Mouse (Mus musculus) kidney, postnatal 0 days (tissue): Measurements from ENCODE around the gene Sprr4. TPM values are rescaled to one million over a fixed set of nuclear protein-coding genes. Genes with fewer than 3 reads are reported as not detected.
"Not testable (repeated sequence)": the region's sequence is repeated elsewhere in the genome, so short reads cannot be mapped to it uniquely, and the experiment has no call there.

Source experiments
- ATAC-seq: fragments of 200-750 bp; cut with Nextera tagmentation; replicated peaks from 2 replicates; pipeline ENCODE4 v1.8.0; 2017; ENCODE audit warnings: low read depth, moderate number of reproducible peaks, moderate TSS enrichment, moderate library complexity; ENCODE audit not compliant: low FRiP score
- DNase-seq: peaks from one replicate; pipeline ENCODE4 v3.0.0-alpha.2; 2016; ENCODE audit warnings: low spot score
- H3K27ac ChIP-seq: fragments of 300-500 bp; sonication (generic); 2 replicates; pipeline ENCODE4 v1.5.1; 2014; ENCODE audit warnings: mild to moderate bottlenecking
- H3K27me3 ChIP-seq: fragments of 300-500 bp; sonication (generic); 2 replicates; pipeline ENCODE4 v1.6.1; 2014; ENCODE audit warnings: low read length, mixed read lengths; ENCODE audit not compliant: insufficient read depth
- H3K36me3 ChIP-seq: fragments of 300-500 bp; sonication (generic); 2 replicates; pipeline ENCODE4 v1.6.1; 2014; ENCODE audit warnings: low read length, mixed read lengths; ENCODE audit not compliant: insufficient read depth
- H3K4me1 ChIP-seq: fragments of 300-500 bp; sonication (generic); replicated peaks from 2 replicates; pipeline ENCODE4 v1.6.1; 2014; ENCODE audit warnings: antibody characterized with exemption, low read length, mixed read lengths; ENCODE audit not compliant: insufficient read depth
- H3K4me2 ChIP-seq: fragments of 300-500 bp; sonication (generic); 2 replicates; pipeline ENCODE4 v1.6.1; 2014; ENCODE audit warnings: mild to moderate bottlenecking, low read length, moderate library complexity, mixed read lengths
- H3K4me3 ChIP-seq: fragments of 300-500 bp; sonication (generic); replicated peaks from 2 replicates; pipeline ENCODE4 v1.5.1; 2014; ENCODE audit warnings: low read depth, low read length
- H3K9ac ChIP-seq: fragments of 300-500 bp; sonication (generic); 2 replicates; pipeline ENCODE4 v1.6.1; 2014; ENCODE audit warnings: low read depth, low read length
- H3K9me3 ChIP-seq: fragments of 300-500 bp; sonication (generic); replicated peaks from 2 replicates; pipeline ENCODE4 v1.6.1; 2016; ENCODE audit warnings: low read length, inconsistent platforms, mixed read lengths
- CTCF ChIP-seq: IDR thresholded peaks from 2 replicates; pipeline ENCODE4 v1.5.1; 2016; ENCODE audit warnings: antibody characterized with exemption, low read depth, mild to moderate bottlenecking, moderate library complexity
- WGBS: fragments of 180-500 bp; shearing (Covaris S2); extraction: QIAGEN DNeasy Blood & Tissue Kit; methylation state at CpG from one replicate; pipeline ENCODE4 v1.1.7; 2014; 5-methylcytosine and 5-hydroxymethylcytosine counted together
- polyA plus RNA-seq: library from polyadenylated mRNA; unstranded; fragments of >200 nt; fragmentation: Nextera tagmentation; extraction: Ambion mirVana; gene quantifications from 2 replicates; pipeline ENCODE4 v1.2.1, GENCODE M21; 2015

The Sprr4 gene
- polyA plus RNA-seq, result not detected in 2 replicates

GRCm38 (mm10) chr3:92500393-92500792, at the start of gene Sprr4:
Gene Sprr4 (minus strand): TSS chr3:92500493.
- H3K27ac ChIP-seq, result no peak within 1 kb of the TSS
- no peaks in the 10 kb centered on the region for H3K27me3 ChIP-seq
- no peak within 1 kb of the TSS for H3K4me2 ChIP-seq
- no peak for TF ChIP-seq CTCF
- no peak within 1 kb of the TSS for H3K9ac ChIP-seq
- no peak for ATAC-seq
- no peaks in the 10 kb centered on the region for H3K9me3 ChIP-seq
- no peaks in the 10 kb centered on the region for H3K4me1 ChIP-seq
- DNase-seq, result no peak
- H3K4me3 ChIP-seq, result no peak within 1 kb of the TSS
- 74% methylated on average over 1 of the region's 1 CpGs for WGBS
- no peaks in the 10 kb centered on the region for H3K36me3 ChIP-seq

- H3K4me3 ChIP-seq, result no peak within 1 kb of the TSS
- H3K9me3 ChIP-seq, result no peaks in the 10 kb centered on the region
- DNase-seq (no peak), ATAC-seq (no peak)
- H3K4me1 ChIP-seq, result no peaks in the 10 kb centered on the region
- H3K9ac ChIP-seq, result no peak within 1 kb of the TSS
- no peak within 1 kb of the TSS for H3K27ac ChIP-seq
- no peak for TF ChIP-seq CTCF
- 85% methylated on average over 3 of the region's 3 CpGs for WGBS
- H3K4me2 ChIP-seq, result no peak within 1 kb of the TSS
- no peaks in the 10 kb centered on the region for H3K36me3 ChIP-seq
- H3K27me3 ChIP-seq, result no peaks in the 10 kb centered on the region
These were observed 34.1 kb upstream of the Sprr4 start, which contains the start of gene 2310046K23Rik for GRCm38 (mm10) chr3:92534411-92534810. Gene 2310046K23Rik (minus strand): TSS chr3:92534511.

DNA sequence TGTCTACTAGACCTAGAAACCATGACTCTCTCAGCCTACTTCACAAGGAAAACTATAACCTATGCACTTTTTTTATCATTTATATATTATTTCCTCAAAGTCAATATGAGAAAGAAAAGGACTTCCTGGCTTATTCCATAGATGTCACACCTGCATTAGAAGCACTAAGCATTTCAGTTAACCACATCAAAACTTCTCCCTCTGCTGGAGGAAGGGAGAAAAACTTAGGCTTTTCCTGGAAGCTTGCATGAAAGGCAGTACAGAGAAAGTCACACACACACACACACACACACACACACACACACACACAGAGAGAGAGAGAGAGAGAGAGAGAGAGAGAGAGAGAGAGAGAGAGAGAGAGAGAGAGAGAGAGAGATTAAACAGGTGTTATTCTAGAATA, 12.0 kb upstream of the Sprr4 start:
- Histone ChIP-seq H3K4me1 (no peaks in the 10 kb centered on the region), H3K36me3 (no peaks in the 10 kb centered on the region), H3K9me3 (no peaks in the 10 kb centered on the region), H3K4me2 (no peak overlapping the region), H3K9ac (no peak overlapping the region), H3K4me3 (no peak overlapping the region), H3K27me3 (no peaks in the 10 kb centered on the region), H3K27ac (no peak overlapping the region)
- TF ChIP-seq CTCF, result peak; percentile 61; the same call in 1 of the 2 replicates
- DNase-seq (peak; percentile 49), ATAC-seq (no peak)

DNA sequence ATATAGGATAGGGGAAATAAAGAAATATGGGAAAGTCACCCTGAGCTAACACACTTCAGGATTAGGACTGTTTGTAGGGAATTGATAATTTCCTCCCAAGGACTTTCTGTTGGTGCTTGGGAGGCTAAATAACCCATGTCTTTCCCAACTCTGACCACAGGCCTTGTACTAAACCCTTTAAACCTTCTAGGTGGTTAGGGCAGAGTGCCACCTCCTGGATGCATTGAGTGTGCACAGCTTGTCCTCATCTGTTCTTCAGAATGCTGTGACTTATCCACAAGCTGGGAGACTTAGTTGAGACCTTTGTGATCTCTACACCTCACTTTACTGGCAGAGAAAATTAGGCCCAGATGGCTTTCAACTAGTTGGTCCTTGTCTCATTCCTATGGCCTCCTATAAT, 10.5 kb upstream of the Sprr4 start:
- DNase-seq, result peak; percentile 71
- peak; percentile 65; the same call in 1 of the 2 replicates for ATAC-seq

DNA sequence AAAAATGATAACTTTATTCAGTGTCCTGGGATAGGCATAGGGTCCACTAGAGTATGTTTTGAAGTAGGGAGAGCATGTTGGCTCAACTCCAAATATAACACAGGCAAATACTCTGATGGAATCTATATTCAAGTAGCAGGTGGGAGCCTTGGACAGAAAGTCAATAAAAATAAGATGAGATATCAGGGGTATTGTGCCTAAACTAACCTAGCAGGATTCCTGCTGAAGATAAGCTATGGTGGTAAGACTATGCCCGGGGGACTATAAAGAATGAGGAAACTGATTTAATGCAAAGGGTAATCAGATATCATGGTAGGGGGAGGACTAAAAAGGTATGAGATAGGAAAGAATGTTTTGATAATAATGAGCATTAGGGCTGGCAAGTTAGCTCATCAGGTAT, 7.9 kb upstream of the Sprr4 start:
- H3K4me3 ChIP-seq, result no peak overlapping the region
- WGBS, result 80% methylated on average over 1 of the region's 1 CpGs
- TF ChIP-seq CTCF, result no peak
- no peak for DNase-seq
- H3K27me3 ChIP-seq, result no peaks in the 10 kb centered on the region
- ATAC-seq, result no peak
- H3K9ac ChIP-seq, result no peak overlapping the region
- no peaks in the 10 kb centered on the region for H3K36me3 ChIP-seq
- H3K4me1 ChIP-seq, result no peaks in the 10 kb centered on the region
- H3K4me2 ChIP-seq, result no peak overlapping the region
- no peaks in the 10 kb centered on the region for H3K9me3 ChIP-seq
- H3K27ac ChIP-seq, result no peak overlapping the region

More for the DNA sequence above, 10.5 kb upstream of the Sprr4 start:
- Histone ChIP-seq H3K9ac (no peak overlapping the region), H3K9me3 (no peaks in the 10 kb centered on the region), H3K27ac (no peak overlapping the region), H3K36me3 (no peaks in the 10 kb centered on the region), H3K4me1 (no peaks in the 10 kb centered on the region), H3K4me3 (no peak overlapping the region), H3K27me3 (no peaks in the 10 kb centered on the region), H3K4me2 (no peak overlapping the region)
- peak; percentile 80 for TF ChIP-seq CTCF

GRCm38 (mm10) chr3:92503528-92503927, 3.2 kb upstream of the Sprr4 start:
- DNase-seq (no peak), ATAC-seq (no peak)
- Histone ChIP-seq H3K36me3 (no peaks in the 10 kb centered on the region), H3K4me3 (no peak overlapping the region), H3K27ac (no peak overlapping the region), H3K27me3 (no peaks in the 10 kb centered on the region), H3K9me3 (no peaks in the 10 kb centered on the region), H3K4me2 (no peak overlapping the region), H3K9ac (no peak overlapping the region), H3K4me1 (no peaks in the 10 kb centered on the region)
- TF ChIP-seq CTCF, result no peak

GRCm38 (mm10) chr3:92490262-92490661, 10.0 kb downstream of the Sprr4 start:
- not testable (repeated sequence) for DNase-seq, H3K4me1 ChIP-seq, H3K27ac ChIP-seq, H3K36me3 ChIP-seq, H3K9ac ChIP-seq, H3K27me3 ChIP-seq, H3K4me3 ChIP-seq, H3K4me2 ChIP-seq, H3K9me3 ChIP-seq, ATAC-seq
